Mouse (Mus musculus): Measurements from ENCODE around the gene Flywch1.

DNA sequence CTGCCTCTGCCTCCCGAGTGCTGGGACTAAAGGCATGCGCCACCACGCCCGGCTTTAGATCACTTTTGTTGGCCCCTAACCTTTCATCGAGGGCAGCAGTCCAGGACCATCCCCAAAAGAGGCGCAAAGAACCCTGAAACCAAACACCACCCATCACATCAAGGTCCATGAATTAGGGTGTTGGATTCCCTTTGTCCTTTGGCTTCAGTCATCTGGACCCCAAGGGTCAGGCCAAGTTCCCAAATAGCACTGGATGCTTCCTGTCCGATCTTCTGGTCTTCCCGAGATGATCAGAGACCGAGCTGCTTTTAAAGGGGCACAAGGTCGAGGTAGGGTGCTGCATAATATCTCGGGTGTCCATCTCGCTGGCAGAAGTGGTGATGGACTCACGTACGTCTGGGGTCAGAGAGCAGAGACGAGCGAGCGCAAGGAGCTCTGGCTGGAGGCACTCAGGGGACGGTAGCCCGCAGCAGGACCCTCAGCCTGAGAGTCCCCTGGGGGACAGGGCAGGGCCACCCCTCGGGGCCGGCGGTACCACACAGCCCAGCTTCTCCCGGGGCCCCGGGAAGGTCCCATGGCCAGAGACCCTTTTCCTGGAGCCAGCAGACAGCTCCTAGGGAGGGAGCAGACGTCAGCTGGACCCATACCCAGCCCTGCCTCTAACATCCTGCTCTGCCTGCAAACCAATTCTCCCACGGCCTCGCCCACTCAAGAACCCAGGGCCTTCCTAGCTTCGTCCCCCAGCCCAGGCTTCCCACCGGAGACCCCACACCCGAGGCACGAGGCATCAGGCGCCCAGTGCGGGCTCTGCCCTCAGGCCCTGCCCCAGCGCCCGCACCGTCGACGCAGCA is 29.8 kb downstream of the Flywch1 start:
- TF ChIP-seq CTCF (IDR thresholded peaks at IDR 0.05; ENCODE audit: insufficient read depth, low read depth, low read length) = no peak
- TF ChIP-seq POLR2A (IDR thresholded peaks at IDR 0.05; ENCODE audit: insufficient read depth, low read depth, low read length) = no peak
